Mouse (Mus musculus) embryo, embryonic 10.5 days (tissue): Measurements from ENCODE around the gene Rassf10.
A peak's percentile ranks its signal among the peaks of the same experiment; 100 is the strongest.

ENCODE experiments used
- DNase-seq: peaks from one replicate; pipeline ENCODE4 v3.0.0-alpha.2; 2015; ENCODE audit warnings: low spot score

The Rassf10 gene

GRCm38 (mm10) chr7:112957630-112958029 is 3.9 kb downstream of the Rassf10 start:
- DNase-seq: no peak

GRCm38 (mm10) chr7:112966382-112966781 is 12.6 kb downstream of the Rassf10 start:
- DNase-seq: no peak

GRCm38 (mm10) chr7:112966786-112967185 is 13.0 kb downstream of the Rassf10 start:
- no peak for DNase-seq

GRCm38 (mm10) chr7:112983316-112983715 is 29.6 kb downstream of the Rassf10 start:
- DNase-seq: peak; percentile 26

- no peak for DNase-seq
Observed at GRCm38 (mm10) chr7:112984704-112985577, 31.2 kb downstream of the Rassf10 start.

- DNase-seq: no peak
Observed at GRCm38 (mm10) chr7:112985578-112985949, 31.8 kb downstream of the Rassf10 start.

GRCm38 (mm10) chr7:112992928-112993327 is 39.2 kb downstream of the Rassf10 start:
- DNase-seq: no peak

- DNase-seq: no peak
Observed at GRCm38 (mm10) chr7:113003565-113004255, 49.9 kb downstream of the Rassf10 start.

- no peak for DNase-seq
Observed at GRCm38 (mm10) chr7:113005726-113006125, 52.0 kb downstream of the Rassf10 start.
